In genomic region chr2:46368882-46369281, GRCm38 (mm10) we compare ENCODE assay signal across 19 mouse cellular contexts.
DNase-seq lines count a peak whose midpoint lies in the region; TF ChIP-seq lines count a peak whose summit lies in the region.
"Had no signal": no experiment of that assay in that cellular context is flagged by ENCODE, and none has a peak within 500 bp of the region (broad histone marks: within the 10 kb centered on the region; RNA-seq: fewer than 3 reads in every experiment).

No protein-coding gene starts in this region.

- no peaks in the 10 kb centered on the region for H3K27me3 ChIP-seq in CH12.LX (replicated peaks)
- H3K27me3 ChIP-seq: Patski had no signal

- TF ChIP-seq CTCF in CH12.LX (conservative IDR thresholded peaks at IDR 0.05 in 1 of 2, IDR thresholded peaks at IDR 0.05 in 1 of 2; ENCODE audit: low read depth in 2 of 2, low read length in 2 of 2): no peak

- no peak overlapping the region for H3K4me3 ChIP-seq in CH12.LX (replicated peaks in 1 of 3; ENCODE audit: low read depth in 2 of 3, low read length in 2 of 3, poor library complexity in 1 of 3)

- H3K4me1 ChIP-seq in CH12.LX (ENCODE audit: control insufficient read depth in 1 of 2, insufficient read depth in 2 of 2): peaks cover 6 to 77% of the 10 kb centered on the region in 2 experiments; a peak in 3 of 4 replicates

- no peak overlapping the region for H3K9ac ChIP-seq in CH12.LX (ENCODE audit: insufficient read depth, low read depth)

- H3K36me3 ChIP-seq in CH12.LX (replicated peaks in 1 of 2; ENCODE audit: control insufficient read depth in 1 of 2, insufficient read depth in 1 of 2, low read length in 1 of 2): peaks cover 0 to 2% of the 10 kb centered on the region in 2 experiments
- H3K36me3 ChIP-seq: G1E had no signal

- no peak for TF ChIP-seq POLR2A in CH12.LX (IDR thresholded peaks at IDR 0.05; ENCODE audit: low read depth, low read length)

- intact Hi-C loops in heart, postnatal 10 days (cut with DNase I): no loop called here

- H3K9me3 ChIP-seq in CH12.LX (replicated peaks; ENCODE audit: low read length): peaks cover 3% of the 10 kb centered on the region
- H3K9me3 ChIP-seq: G1E had no signal

- peak overlapping the region; percentile 68; the same call in 1 of the 2 replicates for H3K27ac ChIP-seq in CH12.LX (ENCODE audit: insufficient read depth, low read depth)

- TF ChIP-seq RAD21 in CH12.LX (IDR thresholded peaks at IDR 0.05; ENCODE audit: low read depth, low read length): no peak

- in situ Hi-C loops in CH12.LX (cut with MboI; ENCODE audit: low pct_ligation_motif_present, low pct_unique_long_range_greater_than_20kb, low sequenced_read_pairs): no loop called here

- no peaks in the 10 kb centered on the region for H3K79me2 ChIP-seq in CH12.LX (replicated peaks; ENCODE audit: control insufficient read depth, extremely low read depth, insufficient read depth, poor library complexity, severe bottlenecking)

- H3K4me2 ChIP-seq in CH12.LX (ENCODE audit: insufficient read depth, low read depth, poor library complexity, severe bottlenecking): no peak overlapping the region

- peak; percentile 22 for DNase-seq in A20 (ENCODE audit: low read depth, low spot score)
- no peak for DNase-seq in CH12.LX (ENCODE audit: extremely low read depth)
- DNase-seq in heart, postnatal 10 days: no peak
- DNase-seq in Muller cell, postnatal 12 days (ENCODE audit: inconsistent ontology term): no peak
- DNase-seq: adrenal gland, adult 2 months; adrenal gland, adult 8-10 months; adrenal gland, postnatal 10 days; adrenal gland, postnatal 14 days; adrenal gland, postnatal 25 days; adrenal gland, postnatal 36 days; B cell, adult 2 months; cerebellum, adult 11 months; cerebellum, adult 11-12 months; cerebellum, adult 18-20 months; cerebellum, adult 2 months; cerebellum, adult 8-10 months; cerebellum, adult 9-10 months had no signal

- dilution Hi-C loops in CH12.LX (cut with MboI; ENCODE audit: extremely low pct_ligation_motif_present, extremely low pct_unique_long_range_greater_than_20kb, low sequenced_read_pairs): no loop called here

- TF ChIP-seq EP300 in CH12.LX (IDR thresholded peaks at IDR 0.05; ENCODE audit: low read length): peak; percentile 57; the same call in 1 of the 2 replicates

TF ChIP-seq in CH12.LX, 34 proteins besides CTCF, POLR2A, EP300 and RAD21:
- no peak for TF ChIP-seq HCFC1 (IDR thresholded peaks at IDR 0.05; ENCODE audit: low read depth, low read length)
- 0 out of 2 replicates have a peak, but pooled peaks have one; percentile 23 for TF ChIP-seq MEF2A (IDR thresholded peaks at IDR 0.05; ENCODE audit: borderline replicate concordance, low read depth, low read length)
- TF ChIP-seq JUND (conservative IDR thresholded peaks at IDR 0.05; ENCODE audit: low read depth, low read length): peak; percentile 66
- TF ChIP-seq ETS1 (conservative IDR thresholded peaks at IDR 0.05; ENCODE audit: low read depth, low read length): peak; percentile 66
- TF ChIP-seq JUN (IDR thresholded peaks at IDR 0.05; ENCODE audit: insufficient read depth, low read depth, low read length): peak; percentile 29; the same call in 1 of the 2 replicates
TF ChIP-seq in CH12.LX: peak in this region for 4.
